Mouse (Mus musculus) megakaryocyte progenitor cell, adult 5-6 weeks (primary cell): Measurements from ENCODE around the gene Adamts18. TPM values are rescaled to one million over a fixed set of nuclear protein-coding genes. Genes with fewer than 3 reads are reported as not detected.
A peak's percentile ranks its signal among the peaks of the same experiment; 100 is the strongest.

Experiments
- ATAC-seq: replicated peaks from 2 replicates; pipeline ENCODE4 v1.8.0; 2016; ENCODE audit warnings: mild to moderate bottlenecking, moderate TSS enrichment, inconsistent platforms; ENCODE audit not compliant: poor library complexity
- total RNA-seq, 2 experiments: library from RNA; stranded (forward) in 1 of 2; stranded (reverse) in 1 of 2; fragments of 157-497, 149-512 nt in 1 of 2; fragments of 200-1000 nt in 1 of 2; gene quantifications; 2 replicates each; pipeline versions ENCODE4 v1.2.3 to v1.2.4; 2015 to 2017

Adamts18 gene
- total RNA-seq (2015) (not detected in 2 replicates), total RNA-seq (2017) (not detected in 2 replicates)

- no peak for ATAC-seq
Observed at GRCm38 (mm10) chr8:113848653-113849135, at the start of gene Adamts18. Adamts18 (minus strand) TSS chr8:113848738.

GRCm38 (mm10) chr8:113896446-113896845, 47.9 kb upstream of the Adamts18 start:
- no peak for ATAC-seq

GRCm38 (mm10) chr8:113891376-113891775, 42.8 kb upstream of the Adamts18 start:
- ATAC-seq: no peak

- no peak for ATAC-seq
Observed at GRCm38 (mm10) chr8:113886509-113886908, 38.0 kb upstream of the Adamts18 start.

GRCm38 (mm10) chr8:113885101-113885500, 36.6 kb upstream of the Adamts18 start:
- no peak for ATAC-seq

- ATAC-seq: no peak
Observed at GRCm38 (mm10) chr8:113883994-113884393, 35.5 kb upstream of the Adamts18 start.

GRCm38 (mm10) chr8:113882558-113882957, 34.0 kb upstream of the Adamts18 start:
- no peak for ATAC-seq

- no peak for ATAC-seq
Observed at GRCm38 (mm10) chr8:113878411-113879006, 30.0 kb upstream of the Adamts18 start.

GRCm38 (mm10) chr8:113873446-113874120, 25.0 kb upstream of the Adamts18 start:
- ATAC-seq: no peak

- ATAC-seq: no peak
Observed at GRCm38 (mm10) chr8:113872436-113872835, 23.9 kb upstream of the Adamts18 start.

- ATAC-seq: no peak
Observed at GRCm38 (mm10) chr8:113866530-113866929, 18.0 kb upstream of the Adamts18 start.

GRCm38 (mm10) chr8:113865326-113866093, 17.0 kb upstream of the Adamts18 start:
- ATAC-seq: no peak

GRCm38 (mm10) chr8:113859890-113860683, 11.5 kb upstream of the Adamts18 start:
- no peak for ATAC-seq

GRCm38 (mm10) chr8:113858801-113859200, 10.3 kb upstream of the Adamts18 start:
- ATAC-seq: no peak

GRCm38 (mm10) chr8:113854622-113855293, 6.2 kb upstream of the Adamts18 start:
- no peak for ATAC-seq

- no peak for ATAC-seq
Observed at GRCm38 (mm10) chr8:113853714-113854113, 5.2 kb upstream of the Adamts18 start.

- peak; percentile 60; the same call in 1 of the 2 replicates for ATAC-seq
Observed at GRCm38 (mm10) chr8:113851655-113852054, 3.1 kb upstream of the Adamts18 start.

GRCm38 (mm10) chr8:113848081-113848652, 371 bp downstream of the Adamts18 start:
- no peak for ATAC-seq

GRCm38 (mm10) chr8:113847606-113848080, 895 bp downstream of the Adamts18 start:
- ATAC-seq: no peak

- ATAC-seq: no peak
Observed at GRCm38 (mm10) chr8:113846669-113847068, 1.9 kb downstream of the Adamts18 start.
